24 mouse cellular contexts compared by ENCODE assay signal in genomic region chr9:70570351-70570750, GRCm38 (mm10). TPM values are rescaled to one million over a fixed set of nuclear protein-coding genes. Genes with fewer than 3 reads are reported as not detected.
A peak's percentile ranks its signal among the peaks of the same experiment; 100 is the strongest.
DNase-seq lines count a peak whose midpoint lies in the region; ATAC-seq and TF ChIP-seq lines count a peak whose summit lies in the region.
"Had no signal": no experiment of that assay in that cellular context is flagged by ENCODE, and none has a peak within 500 bp of the region (broad histone marks: within the 10 kb centered on the region; RNA-seq: fewer than 3 reads in every experiment).

No protein-coding gene starts in this region.

- intact Hi-C loops in heart, adult 2 months (cut with DNase I): no loop called here

- WGBS in heart, adult 2 months: 69% methylated on average over 8 of the region's 8 CpGs
- 51% methylated on average over 8 of the region's 8 CpGs for WGBS in heart, embryonic 16.5 days

- H3K27me3 ChIP-seq in heart, adult 2 months (ENCODE audit: control insufficient read depth, insufficient read depth, low read length): no peaks in the 10 kb centered on the region
- H3K27me3 ChIP-seq in heart, embryonic 16.5 days (ENCODE audit: control insufficient read depth, insufficient read depth, low read length): no peaks in the 10 kb centered on the region
- H3K27me3 ChIP-seq: embryonic facial prominence, embryonic 12.5 days; forebrain, embryonic 12.5 days; hindbrain, embryonic 15.5 days; kidney, embryonic 15.5 days; midbrain, embryonic 12.5 days had no signal

- no peak overlapping the region for H3K4me2 ChIP-seq in heart, embryonic 16.5 days (ENCODE audit: low read depth, low read length)
- H3K4me2 ChIP-seq: embryonic facial prominence, embryonic 12.5 days; forebrain, embryonic 12.5 days; hindbrain, embryonic 15.5 days; kidney, embryonic 15.5 days; midbrain, embryonic 12.5 days had no signal

- H3K4me1 ChIP-seq in heart, adult 2 months (ENCODE audit: control insufficient read depth, insufficient read depth, low read length): peaks cover 2% of the 10 kb centered on the region
- H3K4me1 ChIP-seq in heart, embryonic 16.5 days (ENCODE audit: control insufficient read depth, insufficient read depth, low read length): peaks cover 14% of the 10 kb centered on the region
- H3K4me1 ChIP-seq: embryonic facial prominence, embryonic 12.5 days; forebrain, embryonic 12.5 days; hindbrain, embryonic 15.5 days; kidney, embryonic 15.5 days; midbrain, embryonic 12.5 days had no signal

- peak; percentile 22 for DNase-seq in heart, adult 11 months
- no peak for DNase-seq in heart, adult 2 months
- no peak for DNase-seq in heart, adult 18-20 months
- DNase-seq in brain, adult 2 months (ENCODE audit: low read depth, low spot score): peak; percentile 70
- peak; percentile 25 for DNase-seq in lung, postnatal 25 days (ENCODE audit: low spot score)
- no peak for DNase-seq in thymus, postnatal 0 days (ENCODE audit: low spot score)
- no peak for DNase-seq in ovary, adult 18-20 months (ENCODE audit: low spot score)
- DNase-seq: cerebellum, adult 11-12 months; cerebellum, postnatal 10 days; gastrocnemius, adult 2 months; heart, postnatal 36 days; kidney, postnatal 36 days; layer of hippocampus, postnatal 36 days; right cerebral cortex, postnatal 14 days; spleen, adult 18-20 months; thymus, postnatal 36 days had no signal

- no peak overlapping the region for H3K9ac ChIP-seq in heart, adult 2 months (ENCODE audit: low read depth, low read length)
- 0 out of 2 replicates have a peak overlapping the region, but pooled peaks have one; percentile 33 for H3K9ac ChIP-seq in heart, embryonic 16.5 days (ENCODE audit: low read length)
- H3K9ac ChIP-seq: embryonic facial prominence, embryonic 12.5 days; forebrain, embryonic 12.5 days; hindbrain, embryonic 15.5 days; kidney, embryonic 15.5 days; midbrain, embryonic 12.5 days had no signal

- TF ChIP-seq POLR2A in heart, adult 2 months (IDR thresholded peaks at IDR 0.05; ENCODE audit: insufficient read depth, low read depth, low read length): no peak

- H3K4me3 ChIP-seq in heart, adult 2 months: no peak overlapping the region
- no peak overlapping the region for H3K4me3 ChIP-seq in heart, embryonic 16.5 days (ENCODE audit: low read length)
- H3K4me3 ChIP-seq: embryonic facial prominence, embryonic 12.5 days; erythroblast, embryonic 14.5 days; forebrain, embryonic 12.5 days; gastrocnemius, adult 2 months; hindbrain, embryonic 15.5 days; kidney, embryonic 15.5 days; midbrain, embryonic 12.5 days had no signal

- ATAC-seq in heart, embryonic 16.5 days (replicated peaks; ENCODE audit: extremely low read depth, insufficient read depth, low FRiP score): no peak
- ATAC-seq: CD4-positive, CD25-positive, alpha-beta regulatory T cell, adult 4 months had no signal

- no peak for TF ChIP-seq EP300 in heart, adult 2 months (IDR thresholded peaks at IDR 0.05; ENCODE audit: insufficient read depth, low read depth, low read length)

- no peaks in the 10 kb centered on the region for H3K79me2 ChIP-seq in heart, adult 2 months (replicated peaks; ENCODE audit: control insufficient read depth, insufficient read depth, low read length)

- H3K27ac ChIP-seq in heart, adult 2 months: no peak overlapping the region
- H3K27ac ChIP-seq in heart, embryonic 16.5 days (ENCODE audit: low read length): no peak overlapping the region
- H3K27ac ChIP-seq: embryonic facial prominence, embryonic 12.5 days; forebrain, embryonic 12.5 days; gastrocnemius, adult 2 months; hindbrain, embryonic 15.5 days; kidney, embryonic 15.5 days; midbrain, embryonic 12.5 days had no signal

- no peaks in the 10 kb centered on the region for H3K9me3 ChIP-seq in heart, embryonic 16.5 days (replicated peaks; ENCODE audit: control insufficient read depth, low read length)
- H3K9me3 ChIP-seq: embryonic facial prominence, embryonic 12.5 days; forebrain, embryonic 12.5 days; hindbrain, embryonic 15.5 days; kidney, embryonic 15.5 days; midbrain, embryonic 12.5 days had no signal

- peaks cover 14% of the 10 kb centered on the region for H3K36me3 ChIP-seq in heart, adult 2 months (ENCODE audit: control insufficient read depth, insufficient read depth, low read length)
- peaks cover 19% of the 10 kb centered on the region for H3K36me3 ChIP-seq in heart, embryonic 16.5 days (ENCODE audit: control insufficient read depth, insufficient read depth)

- no peak for TF ChIP-seq CTCF in heart, adult 2 months (IDR thresholded peaks at IDR 0.05)

RNA-seq across cellular contexts. Expression of gene Sltm, which starts 27.8 kb away (rescaled TPM):
- total RNA-seq in heart, adult 2 months (2021): 10 to 100 TPM; 20.9 to 21.9 TPM
- 6.4 and 8.9 TPM in 2 replicates for polyA plus RNA-seq in heart, adult 2 months (2012; rRNA removed)
- 32.4 and 35.6 TPM in 2 replicates for polyA plus RNA-seq in heart, embryonic 16.5 days (2015; fragmentation: Nextera tagmentation; extraction: Ambion mirVana)
- total RNA-seq in heart, adult 18-20 months (2021): 10 to 100 TPM; 19.4 to 20.9 TPM
- 44.9 and 52.3 TPM in 2 replicates for polyA plus RNA-seq in thymus, postnatal 0 days (2015; fragmentation: Nextera tagmentation; extraction: Ambion mirVana)

Comparison
In these comparisons a context has a peak if more than half of its experiments do, and no peak if none do; other contexts are left out.
1. DNase-seq: peak in heart, adult 11 months (single experiment), brain, adult 2 months (single experiment) and lung, postnatal 25 days (single experiment); none in heart, adult 2 months (0 of 2), heart, adult 18-20 months (0 of 2), thymus, postnatal 0 days (single experiment) and ovary, adult 18-20 months (single experiment).